Comparison of ENCODE assay signal across 9 mouse cellular contexts in genomic region chr17:46511059-46511710, GRCm38 (mm10). TPM values are rescaled to one million over a fixed set of nuclear protein-coding genes. Genes with fewer than 3 reads are reported as not detected.
DNase-seq lines count a peak whose midpoint lies in the region; ATAC-seq lines count a peak whose summit lies in the region.
"Had no signal": no experiment of that assay in that cellular context is flagged by ENCODE, and none has a peak within 500 bp of the region (broad histone marks: within the 10 kb centered on the region; RNA-seq: fewer than 3 reads in every experiment).

No protein-coding gene starts in this region.

- no peak overlapping the region for H3K27ac ChIP-seq in heart, embryonic 12.5 days (ENCODE audit: poor library complexity, severe bottlenecking)
- H3K27ac ChIP-seq in heart, embryonic 11.5 days (ENCODE audit: low read depth, low read length) = no peak overlapping the region
- H3K27ac ChIP-seq in embryonic facial prominence, embryonic 11.5 days (replicated peaks; ENCODE audit: low read depth, low read length) = no peak overlapping the region
- H3K27ac ChIP-seq in limb, embryonic 15.5 days = no peak overlapping the region

- peak; percentile 39; the same call in 1 of the 2 replicates for ATAC-seq in heart, embryonic 12.5 days (ENCODE audit: insufficient number of reproducible peaks, low FRiP score)
- ATAC-seq in heart, embryonic 11.5 days (replicated peaks; ENCODE audit: insufficient number of reproducible peaks, low FRiP score, low TSS enrichment) = no peak
- peak; percentile 22; the same call in 1 of the 2 replicates for ATAC-seq in embryonic facial prominence, embryonic 11.5 days (replicated peaks; ENCODE audit: insufficient number of reproducible peaks, low FRiP score, low TSS enrichment, low read depth)
- ATAC-seq in limb, embryonic 15.5 days (ENCODE audit: insufficient number of reproducible peaks, low FRiP score, low TSS enrichment, low read depth) = 0 out of 2 replicates have a peak, but pooled peaks have one; percentile 32
- no peak for ATAC-seq in monocyte, adult 5-6 weeks (replicated peaks; ENCODE audit: insufficient number of reproducible peaks, low FRiP score, low TSS enrichment, poor library complexity, severe bottlenecking)
- ATAC-seq in megakaryocyte, adult 5-6 weeks (ENCODE audit: poor library complexity, severe bottlenecking) = no peak

- 49% methylated on average over 11 of the region's 11 CpGs for WGBS in heart, embryonic 12.5 days
- WGBS in heart, embryonic 11.5 days (ENCODE audit: insufficient replicate concordance) = 51% methylated on average over 11 of the region's 11 CpGs
- WGBS in embryonic facial prominence, embryonic 11.5 days = 50% methylated on average over 11 of the region's 11 CpGs
- WGBS in limb, embryonic 15.5 days = 47% methylated on average over 11 of the region's 11 CpGs

- no peaks in the 10 kb centered on the region for H3K4me1 ChIP-seq in heart, embryonic 12.5 days (replicated peaks)
- H3K4me1 ChIP-seq in heart, embryonic 11.5 days (ENCODE audit: control insufficient read depth, insufficient read depth, low read length) = no peaks in the 10 kb centered on the region
- no peaks in the 10 kb centered on the region for H3K4me1 ChIP-seq in embryonic facial prominence, embryonic 11.5 days (ENCODE audit: control insufficient read depth, insufficient read depth, low read length)
- no peaks in the 10 kb centered on the region for H3K4me1 ChIP-seq in limb, embryonic 15.5 days

- no peaks in the 10 kb centered on the region for H3K9me3 ChIP-seq in heart, embryonic 12.5 days (replicated peaks)
- H3K9me3 ChIP-seq in heart, embryonic 11.5 days (replicated peaks; ENCODE audit: control insufficient read depth, low read length) = no peaks in the 10 kb centered on the region
- no peaks in the 10 kb centered on the region for H3K9me3 ChIP-seq in embryonic facial prominence, embryonic 11.5 days (replicated peaks; ENCODE audit: control insufficient read depth, low read length)
- H3K9me3 ChIP-seq in limb, embryonic 15.5 days = no peaks in the 10 kb centered on the region
- H3K9me3 ChIP-seq: G1E had no signal

- H3K9ac ChIP-seq in heart, embryonic 12.5 days = no peak overlapping the region
- no peak overlapping the region for H3K9ac ChIP-seq in heart, embryonic 11.5 days (ENCODE audit: low read depth, low read length)
- H3K9ac ChIP-seq in embryonic facial prominence, embryonic 11.5 days (replicated peaks; ENCODE audit: low read length) = no peak overlapping the region
- H3K9ac ChIP-seq in limb, embryonic 15.5 days = no peak overlapping the region

- H3K27me3 ChIP-seq in heart, embryonic 12.5 days (replicated peaks) = no peaks in the 10 kb centered on the region
- H3K27me3 ChIP-seq in heart, embryonic 11.5 days (ENCODE audit: control insufficient read depth, insufficient read depth, low read length) = no peaks in the 10 kb centered on the region
- H3K27me3 ChIP-seq in embryonic facial prominence, embryonic 11.5 days (ENCODE audit: control insufficient read depth, insufficient read depth, low read length) = no peaks in the 10 kb centered on the region
- H3K27me3 ChIP-seq in limb, embryonic 15.5 days = no peaks in the 10 kb centered on the region

- H3K4me3 ChIP-seq in heart, embryonic 12.5 days = no peak overlapping the region
- no peak overlapping the region for H3K4me3 ChIP-seq in heart, embryonic 11.5 days (ENCODE audit: low read depth, low read length)
- no peak overlapping the region for H3K4me3 ChIP-seq in embryonic facial prominence, embryonic 11.5 days (ENCODE audit: low read depth, low read length)
- no peak overlapping the region for H3K4me3 ChIP-seq in limb, embryonic 15.5 days

- DNase-seq in 416B (ENCODE audit: low read depth) = peak; percentile 54
- peak; percentile 66 for DNase-seq in embryonic facial prominence, embryonic 11.5 days (ENCODE audit: low spot score)
- no peak for DNase-seq in urinary bladder, adult 18-20 months (ENCODE audit: low spot score in 2 of 2)

- H3K4me2 ChIP-seq in heart, embryonic 12.5 days = no peak overlapping the region
- no peak overlapping the region for H3K4me2 ChIP-seq in heart, embryonic 11.5 days
- H3K4me2 ChIP-seq in embryonic facial prominence, embryonic 11.5 days (ENCODE audit: low read depth, low read length) = no peak overlapping the region
- H3K4me2 ChIP-seq in limb, embryonic 15.5 days = no peak overlapping the region

- peaks cover 4% of the 10 kb centered on the region for H3K36me3 ChIP-seq in heart, embryonic 12.5 days
- no peaks in the 10 kb centered on the region for H3K36me3 ChIP-seq in heart, embryonic 11.5 days (ENCODE audit: control insufficient read depth, insufficient read depth, low read length)
- H3K36me3 ChIP-seq in embryonic facial prominence, embryonic 11.5 days (replicated peaks; ENCODE audit: control insufficient read depth, insufficient read depth, low read depth, low read length) = no peaks in the 10 kb centered on the region
- peaks cover 5% of the 10 kb centered on the region; the same call in 1 of the 2 replicates for H3K36me3 ChIP-seq in limb, embryonic 15.5 days
- H3K36me3 ChIP-seq: G1E had no signal

RNA-seq across cellular contexts. Expression of gene Dnph1, which starts 14.7 kb away (rescaled TPM):
- polyA plus RNA-seq in heart, embryonic 12.5 days (2016; fragmentation: Nextera tagmentation; extraction: Ambion mirVana) = 24.2 and 25.9 TPM in 2 replicates
- polyA plus RNA-seq in heart, embryonic 11.5 days (2014; fragmentation: Nextera tagmentation; extraction: Ambion mirVana) = 27.9 and 28.4 TPM in 2 replicates
- polyA plus RNA-seq in embryonic facial prominence, embryonic 11.5 days (2014; fragmentation: Nextera tagmentation; extraction: Ambion mirVana) = 65.9 and 74.9 TPM in 2 replicates
- 29.3 and 33.8 TPM in 2 replicates for polyA plus RNA-seq in limb, embryonic 15.5 days (2015; fragmentation: Nextera tagmentation; extraction: Ambion mirVana)
- total RNA-seq in monocyte, adult 5-6 weeks (2017) = not detected in 3 replicates
- total RNA-seq in megakaryocyte, adult 5-6 weeks (2015) = 10.1 and 10.4 TPM in 2 replicates
- 4.3 and 5.9 TPM in 2 replicates for total RNA-seq in megakaryocyte, adult 5-6 weeks (2017)

RNA-seq across cellular contexts. Expression of gene Ttbk1, which starts 23.7 kb away (rescaled TPM):
- 0.08 and 0.13 TPM in 2 replicates for polyA plus RNA-seq in heart, embryonic 12.5 days (2016; fragmentation: Nextera tagmentation; extraction: Ambion mirVana)
- polyA plus RNA-seq in heart, embryonic 11.5 days (2014; fragmentation: Nextera tagmentation; extraction: Ambion mirVana) = 0.04 and 0.07 TPM in 2 replicates
- polyA plus RNA-seq in embryonic facial prominence, embryonic 11.5 days (2014; fragmentation: Nextera tagmentation; extraction: Ambion mirVana) = 0.38 and 0.63 TPM in 2 replicates
- polyA plus RNA-seq in limb, embryonic 15.5 days (2015; fragmentation: Nextera tagmentation; extraction: Ambion mirVana) = 0.02 and 0.06 TPM in 2 replicates
- total RNA-seq in monocyte, adult 5-6 weeks (2017) = under 0.01 to 0.58 TPM (median 0.48 TPM) in 3 replicates
- not detected in 2 replicates for total RNA-seq in megakaryocyte, adult 5-6 weeks (2015)
- 0.04 TPM in 1 of 2 replicates, not detected in the other for total RNA-seq in megakaryocyte, adult 5-6 weeks (2017)

RNA-seq across cellular contexts. Expression of gene Cul9, which starts 35.0 kb away (rescaled TPM):
- 7.2 and 7.4 TPM in 2 replicates for polyA plus RNA-seq in heart, embryonic 12.5 days (2016; fragmentation: Nextera tagmentation; extraction: Ambion mirVana)
- polyA plus RNA-seq in heart, embryonic 11.5 days (2014; fragmentation: Nextera tagmentation; extraction: Ambion mirVana) = 2.5 and 4.4 TPM in 2 replicates
- 3.5 and 3.7 TPM in 2 replicates for polyA plus RNA-seq in embryonic facial prominence, embryonic 11.5 days (2014; fragmentation: Nextera tagmentation; extraction: Ambion mirVana)
- 5.2 and 7.5 TPM in 2 replicates for polyA plus RNA-seq in limb, embryonic 15.5 days (2015; fragmentation: Nextera tagmentation; extraction: Ambion mirVana)
- 4.4 to 7.6 TPM (median 4.9 TPM) in 3 replicates for total RNA-seq in monocyte, adult 5-6 weeks (2017)
- 2.7 and 4.3 TPM in 2 replicates for total RNA-seq in megakaryocyte, adult 5-6 weeks (2015)
- total RNA-seq in megakaryocyte, adult 5-6 weeks (2017) = 1.7 and 4.4 TPM in 2 replicates

RNA-seq across cellular contexts. Expression of gene Srf, which starts 44.8 kb away (rescaled TPM):
- 15.0 and 17.5 TPM in 2 replicates for polyA plus RNA-seq in heart, embryonic 12.5 days (2016; fragmentation: Nextera tagmentation; extraction: Ambion mirVana)
- 14.6 and 15.0 TPM in 2 replicates for polyA plus RNA-seq in heart, embryonic 11.5 days (2014; fragmentation: Nextera tagmentation; extraction: Ambion mirVana)
- polyA plus RNA-seq in embryonic facial prominence, embryonic 11.5 days (2014; fragmentation: Nextera tagmentation; extraction: Ambion mirVana) = 6.4 and 11.1 TPM in 2 replicates
- polyA plus RNA-seq in limb, embryonic 15.5 days (2015; fragmentation: Nextera tagmentation; extraction: Ambion mirVana) = 6.4 and 7.1 TPM in 2 replicates
- 24.8 to 46.0 TPM (median 36.6 TPM) in 3 replicates for total RNA-seq in monocyte, adult 5-6 weeks (2017)
- total RNA-seq in megakaryocyte, adult 5-6 weeks (2015) = 28.5 and 34.0 TPM in 2 replicates
- 23.7 and 36.3 TPM in 2 replicates for total RNA-seq in megakaryocyte, adult 5-6 weeks (2017)

Comparison
In these comparisons a context has a peak if more than half of its experiments do, and no peak if none do; other contexts are left out.
1. ATAC-seq: peak in heart, embryonic 12.5 days (single experiment), embryonic facial prominence, embryonic 11.5 days (single experiment) and limb, embryonic 15.5 days (single experiment); none in heart, embryonic 11.5 days (single experiment), monocyte, adult 5-6 weeks (single experiment) and megakaryocyte, adult 5-6 weeks (single experiment).
2. DNase-seq: peak in 416B (single experiment) and embryonic facial prominence, embryonic 11.5 days (single experiment); none in urinary bladder, adult 18-20 months (0 of 2).